Mouse (Mus musculus): Measurements from ENCODE around the gene Olfr452. TPM values are rescaled to one million over a fixed set of nuclear protein-coding genes. Genes with fewer than 3 reads are reported as not detected.

The Olfr452 gene
- polyA plus RNA-seq (2017; shearing (Covaris generic)): not detected

GRCm38 (mm10) chr6:42784793-42785192, at the start of gene Olfr452:
Olfr452 (plus strand) TSS chr6:42785093.

GRCm38 (mm10) chr6:42739071-42739470, 45.8 kb upstream of the Olfr452 start, which contains the start of gene Olfr453:
Olfr453 (plus strand) TSS chr6:42739371.

GRCm38 (mm10) chr6:42756104-42756503, 28.8 kb upstream of the Olfr452 start, which contains the start of gene Olfr38:
Olfr38 (plus strand) TSS chr6:42756404.

GRCm38 (mm10) chr6:42811639-42812038, 26.7 kb downstream of the Olfr452 start, which contains the start of gene Olfr450:
Olfr450 (plus strand) TSS chr6:42811939.

DNA sequence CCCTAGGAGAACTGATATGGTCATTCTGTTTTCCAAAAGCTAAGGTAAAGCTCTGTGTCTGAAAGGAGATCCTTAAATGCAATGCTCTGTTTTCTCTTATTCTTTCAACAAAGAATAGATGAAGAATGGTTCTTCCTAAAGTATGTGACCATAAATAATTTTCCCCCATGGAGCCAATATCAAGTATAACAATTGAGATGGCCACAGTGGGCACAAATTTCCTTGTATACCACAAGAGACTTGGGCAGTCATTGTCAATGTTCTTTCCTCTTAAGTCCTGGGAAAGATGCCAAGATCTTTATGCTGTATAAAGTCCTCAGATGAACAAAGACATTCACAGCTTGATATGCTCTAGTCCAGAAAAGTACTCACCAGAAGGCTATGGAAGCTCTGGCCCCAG, 49.2 kb downstream of the Olfr452 start, which contains the start of gene Olfr449:
TSS of gene Olfr449 (plus strand) at position 301 of the 400 bp plus-strand sequence.

Other genes with a start within 250 kb of the Olfr452 start
- gene Olfr455, start 237.5 kb upstream of the Olfr452 start, polyA plus RNA-seq (2017; shearing (Covaris generic)): not detected
- not detected for gene Tcaf3, start 187.4 kb upstream of the Olfr452 start, polyA plus RNA-seq (2017; shearing (Covaris generic))
- not detected for gene Tcaf2, start 139.8 kb upstream of the Olfr452 start, polyA plus RNA-seq (2017; shearing (Covaris generic))
- not detected for gene Tcaf1, start 75.0 kb upstream of the Olfr452 start, polyA plus RNA-seq (2017; shearing (Covaris generic))
- gene Olfr453, start 45.7 kb upstream of the Olfr452 start, polyA plus RNA-seq (2017; shearing (Covaris generic)): not detected
- not detected for gene Olfr38, start 28.7 kb upstream of the Olfr452 start, polyA plus RNA-seq (2017; shearing (Covaris generic))
- not detected for gene Olfr450, start 26.8 kb downstream of the Olfr452 start, polyA plus RNA-seq (2017; shearing (Covaris generic))
- gene Olfr449, start 49.3 kb downstream of the Olfr452 start, polyA plus RNA-seq (2017; shearing (Covaris generic)): 0.33 TPM
- not detected for gene Olfr448, start 105.3 kb downstream of the Olfr452 start, polyA plus RNA-seq (2017; shearing (Covaris generic))
- not detected for gene Olfr447, start 123.8 kb downstream of the Olfr452 start, polyA plus RNA-seq (2017; shearing (Covaris generic))
- gene Olfr446, start 136.3 kb downstream of the Olfr452 start, polyA plus RNA-seq (2017; shearing (Covaris generic)): not detected
- not detected for gene Olfr444, start 164.0 kb downstream of the Olfr452 start, polyA plus RNA-seq (2017; shearing (Covaris generic))